Mouse (Mus musculus): Measurements from ENCODE around the gene Wdr76.
"Not testable (repeated sequence)": the region's sequence is repeated elsewhere in the genome, so short reads cannot be mapped to it uniquely, and the experiment has no call there.

Wdr76 gene

GRCm38 (mm10) chr2:121518711-121519110 lies 12.2 kb downstream of the Wdr76 start:
- DNase-seq (ENCODE audit: low spot score in 2 of 2): not testable (repeated sequence)

DNA sequence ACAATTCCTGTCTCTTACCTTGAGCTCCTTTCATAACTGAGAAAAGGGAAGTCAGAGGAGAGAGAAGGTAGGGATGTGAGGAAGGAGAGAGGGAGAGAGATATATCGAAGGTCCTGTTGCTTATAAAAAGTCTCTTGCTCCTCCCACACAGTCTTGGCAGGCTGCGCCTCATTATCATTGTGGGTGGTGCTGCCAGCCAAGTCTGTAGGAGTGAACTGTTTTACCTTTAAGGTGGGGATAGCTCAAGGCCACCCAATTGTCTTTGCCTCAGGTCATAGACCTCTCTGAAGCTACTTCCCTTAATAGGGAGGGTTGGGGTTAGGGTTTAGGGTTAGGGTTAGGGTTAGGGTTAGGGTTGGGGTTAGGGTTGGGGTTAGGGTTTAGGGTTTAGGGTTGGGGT lies 15.5 kb downstream of the Wdr76 start:
- DNase-seq (ENCODE audit: low spot score in 2 of 2): no peak

DNA sequence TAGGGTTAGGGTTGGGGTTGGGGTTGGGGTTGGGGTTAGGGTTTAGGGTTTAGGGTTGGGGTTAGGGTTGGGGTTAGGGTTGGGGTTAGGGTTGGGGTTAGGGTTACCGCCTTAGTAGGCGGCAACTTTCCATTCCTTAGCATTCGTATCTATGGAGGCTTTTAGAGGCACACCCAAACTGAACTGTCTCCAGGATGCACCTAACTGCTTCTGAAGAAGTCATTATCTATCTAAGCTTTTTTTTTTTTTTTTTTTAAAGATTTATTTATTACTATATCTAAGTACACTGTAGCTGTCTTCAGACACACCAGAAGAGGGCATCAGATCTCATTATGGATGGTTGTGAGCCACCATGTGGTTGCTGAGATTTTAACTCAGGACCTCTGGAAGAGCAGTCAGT lies 16.3 kb downstream of the Wdr76 start:
- not testable (repeated sequence) for DNase-seq (ENCODE audit: low spot score in 2 of 2)

DNA sequence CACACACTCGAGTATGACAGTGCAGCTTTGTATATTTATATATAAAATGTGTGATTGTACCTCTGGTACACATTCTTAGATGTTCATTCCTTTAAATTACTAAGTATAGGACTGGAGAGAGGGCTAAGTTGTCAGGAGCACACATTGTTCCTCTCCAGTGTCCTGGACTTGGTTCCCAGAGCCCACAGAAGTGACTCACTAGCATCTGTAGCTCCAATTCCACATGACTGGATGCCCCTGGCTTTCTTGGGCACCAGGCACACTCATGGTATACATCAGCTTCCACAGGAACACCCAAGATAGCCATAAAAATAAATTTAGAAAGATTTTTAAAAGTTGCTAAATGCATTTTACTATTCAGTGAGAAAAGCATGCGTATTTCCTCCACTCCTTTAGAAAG lies 18.5 kb downstream of the Wdr76 start:
- no peak for DNase-seq (ENCODE audit: low spot score in 2 of 2)

DNA sequence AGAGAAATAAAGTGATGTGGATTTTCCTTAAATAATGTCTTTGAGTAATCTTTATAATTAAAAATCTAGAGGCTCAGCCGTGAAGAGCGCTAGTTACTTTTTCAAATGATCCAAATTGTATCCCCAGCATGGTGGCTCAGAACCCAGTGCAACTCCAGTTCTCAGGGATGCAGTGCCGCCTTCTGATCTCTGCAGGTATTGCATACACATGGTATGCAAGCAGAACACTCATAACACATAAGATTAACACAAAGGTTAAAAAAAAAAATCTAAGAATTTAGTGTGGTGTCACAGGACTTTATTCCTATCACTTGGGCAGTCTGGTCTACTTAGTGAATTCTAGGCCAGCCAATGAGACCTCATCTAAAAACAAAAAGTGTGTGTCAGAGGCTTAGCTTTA lies 38.3 kb downstream of the Wdr76 start:
- DNase-seq (ENCODE audit: low spot score in 2 of 2): no peak

GRCm38 (mm10) chr2:121549630-121550029 lies 43.1 kb downstream of the Wdr76 start:
- DNase-seq (ENCODE audit: low spot score in 2 of 2): no peak

GRCm38 (mm10) chr2:121551271-121551670 lies 44.7 kb downstream of the Wdr76 start:
- no peak for DNase-seq (ENCODE audit: low spot score in 2 of 2)

GRCm38 (mm10) chr2:121563117-121563516 lies 56.6 kb downstream of the Wdr76 start:
- DNase-seq (ENCODE audit: low spot score in 2 of 2): no peak

DNA sequence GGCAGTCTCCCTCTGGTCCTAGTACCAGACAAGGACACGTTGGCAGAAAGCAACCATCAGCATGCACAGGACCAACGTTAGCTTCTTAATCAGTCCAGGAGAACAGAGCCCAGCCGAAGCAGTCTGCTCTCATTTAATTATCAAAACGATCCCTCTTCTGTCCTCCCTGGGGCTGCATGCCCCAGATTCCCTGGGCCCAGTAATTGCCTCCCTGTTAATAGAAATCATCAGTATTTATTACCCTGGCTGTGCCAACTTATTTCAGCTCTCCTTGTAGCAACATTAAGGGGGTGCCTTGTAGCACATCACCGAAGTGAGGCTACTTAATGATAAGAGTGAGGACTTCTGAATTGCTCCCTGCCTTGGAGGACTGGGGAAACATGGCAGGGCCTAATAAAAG lies 59.4 kb downstream of the Wdr76 start:
- no peak for DNase-seq (ENCODE audit: low spot score in 2 of 2)

DNA sequence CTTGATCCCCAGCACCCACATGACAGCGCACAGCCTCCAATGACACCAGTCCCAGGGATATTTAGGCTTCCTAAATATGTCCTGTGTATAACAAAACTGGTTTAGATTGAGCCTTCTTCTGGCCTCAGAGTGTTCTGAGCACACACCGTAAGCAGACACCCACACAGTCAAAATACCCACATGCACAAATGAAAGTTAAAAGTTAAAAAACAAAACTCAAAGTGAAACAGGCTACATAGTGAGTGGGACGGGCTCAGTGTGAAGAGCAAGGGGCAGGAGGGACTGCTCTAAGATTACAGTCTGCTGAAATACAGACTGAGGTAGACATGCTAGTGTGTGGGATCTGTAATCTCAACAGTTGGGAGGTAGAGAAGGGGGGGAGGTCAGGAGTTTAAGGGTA lies 63.5 kb downstream of the Wdr76 start:
- no peak for DNase-seq (ENCODE audit: low spot score in 2 of 2)

DNA sequence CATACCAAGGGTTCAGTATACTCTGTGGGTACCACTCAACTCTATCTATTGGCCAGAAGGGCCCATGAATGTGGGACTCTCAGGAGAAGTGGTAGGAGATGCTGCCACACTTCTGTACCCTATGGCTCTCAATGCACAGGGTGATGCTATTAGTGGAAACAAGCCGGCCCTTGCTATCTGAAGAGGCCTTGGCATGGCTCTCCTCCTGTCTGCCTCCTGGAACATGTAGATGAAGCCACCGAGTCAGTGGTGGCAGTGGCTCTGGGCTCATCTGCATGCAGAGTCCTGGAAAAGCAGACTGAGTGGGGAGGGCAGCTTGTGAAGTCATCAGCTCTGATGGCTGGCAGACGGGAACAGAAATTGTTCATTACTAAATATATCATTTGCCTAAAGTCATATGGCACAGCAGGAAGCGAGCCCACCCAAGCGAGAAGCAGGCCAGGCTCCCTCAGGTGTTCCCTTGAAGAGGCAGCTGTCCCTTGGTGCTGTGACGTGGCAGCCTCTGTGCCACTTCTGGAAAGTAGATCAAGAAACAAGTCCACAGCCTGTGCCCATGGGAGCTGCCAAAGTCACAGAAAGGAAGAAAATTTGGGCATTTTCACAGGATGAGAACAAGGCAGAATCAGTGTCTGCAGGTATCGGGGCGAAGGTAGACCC lies 64.6 kb downstream of the Wdr76 start:
- no peak for DNase-seq (ENCODE audit: low spot score in 2 of 2)

- DNase-seq (ENCODE audit: low spot score in 2 of 2): peak; percentile 59 to 79
Observed at GRCm38 (mm10) chr2:121571780-121572179, 65.3 kb downstream of the Wdr76 start.

- no peak for DNase-seq (ENCODE audit: low spot score in 2 of 2)
Observed at GRCm38 (mm10) chr2:121574066-121574630, 67.6 kb downstream of the Wdr76 start.

- no peak for DNase-seq (ENCODE audit: low spot score in 2 of 2)
Observed at GRCm38 (mm10) chr2:121575741-121576201, 69.2 kb downstream of the Wdr76 start.

GRCm38 (mm10) chr2:121582809-121583376 lies 76.4 kb downstream of the Wdr76 start:
- no peak for DNase-seq (ENCODE audit: low spot score in 2 of 2)

- no peak for DNase-seq (ENCODE audit: low spot score in 2 of 2)
Observed at GRCm38 (mm10) chr2:121583468-121584116, 77.1 kb downstream of the Wdr76 start.

GRCm38 (mm10) chr2:121584705-121585104 lies 78.2 kb downstream of the Wdr76 start:
- DNase-seq (ENCODE audit: low spot score in 2 of 2): no peak

DNA sequence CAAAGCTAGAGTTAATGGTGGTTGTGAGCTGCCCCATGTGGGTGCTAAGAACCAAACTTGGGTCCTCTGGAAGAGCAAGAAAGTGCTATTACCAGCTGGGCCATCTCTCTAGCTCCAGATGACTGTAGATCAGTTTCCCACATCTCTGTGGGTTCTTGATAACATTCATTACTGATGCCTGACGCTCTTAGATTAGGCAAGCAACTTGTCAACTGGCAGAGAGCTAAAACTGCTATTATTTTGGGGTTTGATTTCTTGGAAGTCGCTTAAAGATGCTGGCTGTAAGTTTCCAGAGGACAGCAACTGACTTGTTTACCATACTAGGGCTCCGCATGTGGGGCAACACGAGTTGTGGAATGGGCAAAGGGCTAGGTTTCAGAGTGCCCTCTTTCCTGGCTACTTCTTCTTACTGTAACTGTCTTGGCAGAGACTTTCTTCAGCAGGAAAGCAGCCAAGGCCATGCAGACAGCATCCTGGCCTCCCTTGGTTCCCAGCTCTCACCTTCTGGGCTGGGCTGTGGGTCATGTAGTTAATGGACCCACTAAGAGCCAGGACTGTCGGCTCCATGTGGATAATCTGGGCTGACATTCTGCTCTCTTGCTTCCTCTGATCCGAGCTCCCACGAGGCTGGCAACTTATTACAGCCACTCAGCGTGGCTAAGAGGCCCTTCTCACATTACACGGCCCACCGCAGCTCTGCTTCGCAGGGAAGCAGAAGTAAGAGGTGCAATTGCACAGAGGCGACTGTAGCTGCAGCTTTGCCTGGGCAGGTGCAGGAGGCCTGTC lies 81.2 kb downstream of the Wdr76 start:
- no peak for DNase-seq (ENCODE audit: low spot score in 2 of 2)

- DNase-seq (ENCODE audit: low spot score in 2 of 2): no peak
Observed at GRCm38 (mm10) chr2:121588309-121588694, 81.8 kb downstream of the Wdr76 start.

- DNase-seq (ENCODE audit: low spot score in 2 of 2): no peak
Observed at GRCm38 (mm10) chr2:121594131-121594530, 87.6 kb downstream of the Wdr76 start.
